Mouse (Mus musculus) G1E (cell line): ENCODE results near the gene St6gal1.

Experiments
- CTCF ChIP-seq: IDR thresholded peaks from 2 replicates; pipeline ENCODE4 v1.5.1; 2012; ENCODE audit warnings: low read depth, low read length, inconsistent platforms, mixed read lengths
- GATA1 ChIP-seq: IDR thresholded peaks from 2 replicates; pipeline ENCODE4 v1.6.1; 2012; ENCODE audit warnings: borderline replicate concordance, low read length, inconsistent platforms, mixed read lengths
- GATA2 ChIP-seq: IDR thresholded peaks from 2 replicates; pipeline ENCODE4 v1.6.1; 2012; ENCODE audit warnings: low read depth, low read length, inconsistent platforms, borderline replicate concordance
- POLR2AphosphoS5 ChIP-seq: IDR thresholded peaks from 2 replicates; pipeline ENCODE4 v1.6.1; 2012; ENCODE audit warnings: low read depth, low read length, inconsistent platforms; ENCODE audit not compliant: insufficient replicate concordance
- TAL1 ChIP-seq: conservative IDR thresholded peaks from 2 replicates; pipeline ENCODE4 v1.6.1; 2012; ENCODE audit warnings: low read depth, low read length, inconsistent platforms, mixed read lengths

- no peak for TF ChIP-seq CTCF
- TF ChIP-seq GATA2 = no peak
- no peak for TF ChIP-seq TAL1
- no peak for TF ChIP-seq POLR2AphosphoS5
- TF ChIP-seq GATA1 = no peak
These were observed 24.7 kb downstream of the St6gal1 start for GRCm38 (mm10) chr16:23249285-23249684.
